Mouse (Mus musculus): ENCODE results near the gene Retnlg. TPM values are rescaled to one million over a fixed set of nuclear protein-coding genes. Genes with fewer than 3 reads are reported as not detected.

Gene Retnlg
- polyA plus RNA-seq, 1 experiment from 2014 or later, result not detected

GRCm38 (mm10) chr16:48867690-48868089 is 4.7 kb upstream of the Retnlg start:
- no peak overlapping the region for H3K27ac ChIP-seq (ENCODE audit: low read depth)
- H3K36me3 ChIP-seq (ENCODE audit: control insufficient read depth, insufficient read depth, low read length), result no peaks in the 10 kb centered on the region
- no peak for ATAC-seq (replicated peaks; ENCODE audit: low FRiP score, low TSS enrichment, low read depth)
- WGBS, result 78% methylated on average over 2 of the region's 2 CpGs
- H3K9ac ChIP-seq (ENCODE audit: low read length), result no peak overlapping the region
- no peaks in the 10 kb centered on the region for H3K4me1 ChIP-seq (replicated peaks; ENCODE audit: control insufficient read depth, insufficient read depth, low read length)
- no peak overlapping the region for H3K4me2 ChIP-seq (ENCODE audit: low read length)
- H3K9me3 ChIP-seq (ENCODE audit: control insufficient read depth, low read length), result no peaks in the 10 kb centered on the region
- no peak overlapping the region for H3K4me3 ChIP-seq (ENCODE audit: low read depth, low read length)
- no peak for DNase-seq (ENCODE audit: low spot score)
- no peaks in the 10 kb centered on the region for H3K27me3 ChIP-seq (replicated peaks; ENCODE audit: control insufficient read depth, insufficient read depth, low read length)

GRCm38 (mm10) chr16:48868663-48869062 is 3.8 kb upstream of the Retnlg start:
- Histone ChIP-seq H3K4me1 (replicated peaks; ENCODE audit: control insufficient read depth, insufficient read depth, low read length) (no peaks in the 10 kb centered on the region), H3K27me3 (replicated peaks; ENCODE audit: control insufficient read depth, insufficient read depth, low read length) (no peaks in the 10 kb centered on the region), H3K27ac (ENCODE audit: low read depth) (no peak overlapping the region), H3K4me3 (ENCODE audit: low read depth, low read length) (no peak overlapping the region), H3K9me3 (ENCODE audit: control insufficient read depth, low read length) (no peaks in the 10 kb centered on the region), H3K36me3 (ENCODE audit: control insufficient read depth, insufficient read depth, low read length) (no peaks in the 10 kb centered on the region), H3K9ac (ENCODE audit: low read length) (no peak overlapping the region), H3K4me2 (ENCODE audit: low read length) (no peak overlapping the region)
- WGBS, result 35% methylated on average over 1 of the region's 1 CpGs
- ATAC-seq (replicated peaks; ENCODE audit: low FRiP score, low TSS enrichment, low read depth) (no peak), DNase-seq (ENCODE audit: low spot score) (no peak)

- 87% methylated on average over 3 of the region's 3 CpGs for WGBS
- H3K27ac ChIP-seq (ENCODE audit: low read depth), result no peak overlapping the region
- no peak for DNase-seq (ENCODE audit: low spot score)
- no peaks in the 10 kb centered on the region for H3K27me3 ChIP-seq (replicated peaks; ENCODE audit: control insufficient read depth, insufficient read depth, low read length)
- H3K4me1 ChIP-seq (replicated peaks; ENCODE audit: control insufficient read depth, insufficient read depth, low read length), result no peaks in the 10 kb centered on the region
- no peak overlapping the region for H3K9ac ChIP-seq (ENCODE audit: low read length)
- H3K4me2 ChIP-seq (ENCODE audit: low read length), result no peak overlapping the region
- ATAC-seq (replicated peaks; ENCODE audit: low FRiP score, low TSS enrichment, low read depth), result no peak
- no peak overlapping the region for H3K4me3 ChIP-seq (ENCODE audit: low read depth, low read length)
- no peaks in the 10 kb centered on the region for H3K9me3 ChIP-seq (ENCODE audit: control insufficient read depth, low read length)
- H3K36me3 ChIP-seq (ENCODE audit: control insufficient read depth, insufficient read depth, low read length), result no peaks in the 10 kb centered on the region
These were observed 2.8 kb upstream of the Retnlg start for GRCm38 (mm10) chr16:48869671-48870070.

- WGBS, result 84% methylated on average over 1 of the region's 1 CpGs
- no peak overlapping the region for H3K4me3 ChIP-seq (ENCODE audit: low read depth, low read length)
- H3K27me3 ChIP-seq (replicated peaks; ENCODE audit: control insufficient read depth, insufficient read depth, low read length), result no peaks in the 10 kb centered on the region
- no peaks in the 10 kb centered on the region for H3K9me3 ChIP-seq (ENCODE audit: control insufficient read depth, low read length)
- no peaks in the 10 kb centered on the region for H3K36me3 ChIP-seq (ENCODE audit: control insufficient read depth, insufficient read depth, low read length)
- H3K9ac ChIP-seq (ENCODE audit: low read length), result no peak overlapping the region
- DNase-seq (ENCODE audit: low spot score) (no peak), ATAC-seq (replicated peaks; ENCODE audit: low FRiP score, low TSS enrichment, low read depth) (no peak)
- H3K4me2 ChIP-seq (ENCODE audit: low read length), result no peak overlapping the region
- H3K27ac ChIP-seq (ENCODE audit: low read depth), result no peak overlapping the region
- H3K4me1 ChIP-seq (replicated peaks; ENCODE audit: control insufficient read depth, insufficient read depth, low read length), result no peaks in the 10 kb centered on the region
These were observed 667 bp upstream of the Retnlg start for GRCm38 (mm10) chr16:48871754-48872153.

GRCm38 (mm10) chr16:48890733-48891132 is 18.3 kb downstream of the Retnlg start:
- Histone ChIP-seq H3K4me3 (ENCODE audit: low read depth, low read length) (no peak overlapping the region), H3K4me1 (replicated peaks; ENCODE audit: control insufficient read depth, insufficient read depth, low read length) (no peaks in the 10 kb centered on the region), H3K9ac (ENCODE audit: low read length) (no peak overlapping the region), H3K27me3 (replicated peaks; ENCODE audit: control insufficient read depth, insufficient read depth, low read length) (no peaks in the 10 kb centered on the region), H3K27ac (ENCODE audit: low read depth) (no peak overlapping the region), H3K4me2 (ENCODE audit: low read length) (no peak overlapping the region), H3K9me3 (ENCODE audit: control insufficient read depth, low read length) (no peaks in the 10 kb centered on the region), H3K36me3 (ENCODE audit: control insufficient read depth, insufficient read depth, low read length) (no peaks in the 10 kb centered on the region)
- 13% methylated on average over 2 of the region's 2 CpGs for WGBS
- ATAC-seq (replicated peaks; ENCODE audit: low FRiP score, low TSS enrichment, low read depth), result no peak
- DNase-seq (ENCODE audit: low spot score), result no peak

- H3K27me3 ChIP-seq (replicated peaks; ENCODE audit: control insufficient read depth, insufficient read depth, low read length), result no peaks in the 10 kb centered on the region
- DNase-seq (ENCODE audit: low spot score), result no peak
- H3K9ac ChIP-seq (ENCODE audit: low read length), result no peak overlapping the region
- no peaks in the 10 kb centered on the region for H3K4me1 ChIP-seq (replicated peaks; ENCODE audit: control insufficient read depth, insufficient read depth, low read length)
- H3K4me2 ChIP-seq (ENCODE audit: low read length), result no peak overlapping the region
- no peaks in the 10 kb centered on the region for H3K36me3 ChIP-seq (ENCODE audit: control insufficient read depth, insufficient read depth, low read length)
- no peak overlapping the region for H3K4me3 ChIP-seq (ENCODE audit: low read depth, low read length)
- 68% methylated on average over 1 of the region's 1 CpGs for WGBS
- no peaks in the 10 kb centered on the region for H3K9me3 ChIP-seq (ENCODE audit: control insufficient read depth, low read length)
- H3K27ac ChIP-seq (ENCODE audit: low read depth), result no peak overlapping the region
- ATAC-seq (replicated peaks; ENCODE audit: low FRiP score, low TSS enrichment, low read depth), result no peak
These were observed 27.4 kb downstream of the Retnlg start for GRCm38 (mm10) chr16:48899868-48900267.

GRCm38 (mm10) chr16:48911184-48911583 is 38.8 kb downstream of the Retnlg start:
- no peak for DNase-seq (ENCODE audit: low spot score)
- no peak overlapping the region for H3K4me3 ChIP-seq (ENCODE audit: low read depth, low read length)
- ATAC-seq (replicated peaks; ENCODE audit: low FRiP score, low TSS enrichment, low read depth), result no peak
- H3K4me2 ChIP-seq (ENCODE audit: low read length), result no peak overlapping the region
- no peaks in the 10 kb centered on the region for H3K9me3 ChIP-seq (ENCODE audit: control insufficient read depth, low read length)
- 94% methylated on average over 1 of the region's 1 CpGs for WGBS
- no peak overlapping the region for H3K9ac ChIP-seq (ENCODE audit: low read length)
- H3K27ac ChIP-seq (ENCODE audit: low read depth), result no peak overlapping the region
- H3K27me3 ChIP-seq (replicated peaks; ENCODE audit: control insufficient read depth, insufficient read depth, low read length), result no peaks in the 10 kb centered on the region
- H3K4me1 ChIP-seq (replicated peaks; ENCODE audit: control insufficient read depth, insufficient read depth, low read length), result no peaks in the 10 kb centered on the region
- H3K36me3 ChIP-seq (ENCODE audit: control insufficient read depth, insufficient read depth, low read length), result no peaks in the 10 kb centered on the region

- Histone ChIP-seq H3K27me3 (replicated peaks; ENCODE audit: control insufficient read depth, insufficient read depth, low read length) (no peaks in the 10 kb centered on the region), H3K9me3 (ENCODE audit: control insufficient read depth, low read length) (no peaks in the 10 kb centered on the region), H3K9ac (ENCODE audit: low read length) (no peak overlapping the region), H3K4me1 (replicated peaks; ENCODE audit: control insufficient read depth, insufficient read depth, low read length) (no peaks in the 10 kb centered on the region), H3K27ac (ENCODE audit: low read depth) (no peak overlapping the region), H3K4me3 (ENCODE audit: low read depth, low read length) (no peak overlapping the region), H3K36me3 (ENCODE audit: control insufficient read depth, insufficient read depth, low read length) (no peaks in the 10 kb centered on the region), H3K4me2 (ENCODE audit: low read length) (no peak overlapping the region)
- ATAC-seq (replicated peaks; ENCODE audit: low FRiP score, low TSS enrichment, low read depth) (no peak), DNase-seq (ENCODE audit: low spot score) (no peak)
- 91% methylated on average over 3 of the region's 3 CpGs for WGBS
These were observed 40.8 kb downstream of the Retnlg start for GRCm38 (mm10) chr16:48913206-48913605.

GRCm38 (mm10) chr16:48923724-48924123 is 51.3 kb downstream of the Retnlg start:
- Histone ChIP-seq H3K36me3 (ENCODE audit: control insufficient read depth, insufficient read depth, low read length) (peaks cover 49% of the 10 kb centered on the region), H3K27ac (ENCODE audit: low read depth) (no peak overlapping the region), H3K27me3 (replicated peaks; ENCODE audit: control insufficient read depth, insufficient read depth, low read length) (no peaks in the 10 kb centered on the region), H3K4me2 (ENCODE audit: low read length) (no peak overlapping the region), H3K4me3 (ENCODE audit: low read depth, low read length) (no peak overlapping the region), H3K9me3 (ENCODE audit: control insufficient read depth, low read length) (no peaks in the 10 kb centered on the region), H3K4me1 (replicated peaks; ENCODE audit: control insufficient read depth, insufficient read depth, low read length) (no peaks in the 10 kb centered on the region), H3K9ac (ENCODE audit: low read length) (no peak overlapping the region)
- WGBS, result 89% methylated on average over 1 of the region's 1 CpGs
- no peak for ATAC-seq (replicated peaks; ENCODE audit: low FRiP score, low TSS enrichment, low read depth)
- no peak for DNase-seq (ENCODE audit: low spot score)

Measured in intestine, embryonic 14.5 days (tissue).